Mouse (Mus musculus) megakaryocyte, embryonic 14.5 days (primary cell): ENCODE data around the gene Aym1.

Experiments
- FLI1 ChIP-seq: IDR thresholded peaks from 2 replicates; pipeline ENCODE4 v1.6.1; 2012; ENCODE audit warnings: low read length, inconsistent platforms, mixed read lengths
- GATA1 ChIP-seq: IDR thresholded peaks from 3 replicates; pipeline ENCODE4 v1.6.1; 2012; ENCODE audit warnings: mixed read lengths, low read length, inconsistent platforms, borderline replicate concordance

GRCm38 (mm10) chr5:113369262-113369868 is 12.3 kb downstream of the Aym1 start:
- TF ChIP-seq GATA1 (no peak), FLI1 (no peak)
